Mouse (Mus musculus) liver, postnatal 0 days (tissue): ENCODE measurements around the gene Specc1.

Source experiments
- CTCF ChIP-seq: sonication (generic); IDR thresholded peaks from 2 replicates; pipeline ENCODE4 v1.5.1; 2016; ENCODE audit warnings: antibody characterized with exemption, low read depth
- EP300 ChIP-seq: IDR thresholded peaks from 2 replicates; pipeline ENCODE4 v1.6.1; 2016; ENCODE audit warnings: antibody characterized with exemption, low read depth, mild to moderate bottlenecking

- TF ChIP-seq CTCF: no peak
- TF ChIP-seq EP300: no peak
Measured at GRCm38 (mm10) chr11:61944417-61944816, 12.1 kb upstream of the Specc1 start.
